Mouse (Mus musculus): ENCODE measurements around the gene Gm20388. TPM values are rescaled to one million over a fixed set of nuclear protein-coding genes. Genes with fewer than 3 reads are reported as not detected.

Gm20388 gene
- total and polyA plus RNA-seq, 2 experiments from 2014 or later = 51.3 TPM; not detected in 1

- Histone ChIP-seq H3K4me3 (ENCODE audit: low read depth, low read length) (peak within 1 kb of the TSS; percentile 32), H3K4me2 (ENCODE audit: low read depth) (peak within 1 kb of the TSS; percentile 59), H3K9ac (no peak within 1 kb of the TSS), H3K9me3 (ENCODE audit: low read length) (no peaks in the 10 kb centered on the region), H3K27me3 (ENCODE audit: insufficient read depth, low read length) (peaks cover 28% of the 10 kb centered on the region), H3K36me3 (ENCODE audit: insufficient read depth) (no peaks in the 10 kb centered on the region), H3K4me1 (ENCODE audit: insufficient read depth) (no peaks in the 10 kb centered on the region), H3K27ac (ENCODE audit: low read depth, low read length) (no peak within 1 kb of the TSS)
- peak; percentile 54 for ATAC-seq
- no peak for TF ChIP-seq CTCF (IDR thresholded peaks at IDR 0.05; ENCODE audit: low read depth)
- no peak for DNase-seq
- WGBS = 2% methylated on average over 56 of the region's 56 CpGs
Observed at GRCm38 (mm10) chr8:122460524-122461472, 2550.2 kb downstream of the Gm20388 start, which contains the start of gene Snai3. Gene Snai3, minus strand, starts transcription at chr8:122460733.

- DNase-seq (no peak), ATAC-seq (no peak)
- no peak overlapping the region for H3K27ac ChIP-seq (ENCODE audit: low read depth, low read length)
- no peaks in the 10 kb centered on the region for H3K4me1 ChIP-seq (ENCODE audit: insufficient read depth)
- WGBS = 60% methylated on average over 11 of the region's 11 CpGs
- H3K36me3 ChIP-seq (ENCODE audit: insufficient read depth) = peaks cover 6% of the 10 kb centered on the region
- H3K27me3 ChIP-seq (ENCODE audit: insufficient read depth, low read length) = peaks cover 28% of the 10 kb centered on the region
- H3K9me3 ChIP-seq (ENCODE audit: low read length) = no peaks in the 10 kb centered on the region
- H3K9ac ChIP-seq = no peak overlapping the region
- H3K4me2 ChIP-seq (ENCODE audit: low read depth) = no peak overlapping the region
- TF ChIP-seq CTCF (IDR thresholded peaks at IDR 0.05; ENCODE audit: low read depth) = no peak
- no peak overlapping the region for H3K4me3 ChIP-seq (ENCODE audit: low read depth, low read length)
Observed at GRCm38 (mm10) chr8:122461473-122462148, 2551.0 kb downstream of the Gm20388 start.

- H3K4me1 ChIP-seq (ENCODE audit: insufficient read depth) = no peaks in the 10 kb centered on the region
- no peaks in the 10 kb centered on the region for H3K9me3 ChIP-seq (ENCODE audit: low read length)
- H3K4me3 ChIP-seq (ENCODE audit: low read depth, low read length) = no peak overlapping the region
- H3K4me2 ChIP-seq (ENCODE audit: low read depth) = no peak overlapping the region
- H3K9ac ChIP-seq = no peak overlapping the region
- DNase-seq (no peak), ATAC-seq (no peak)
- H3K27ac ChIP-seq (ENCODE audit: low read depth, low read length) = no peak overlapping the region
- H3K36me3 ChIP-seq (ENCODE audit: insufficient read depth) = peaks cover 15% of the 10 kb centered on the region
- WGBS = 69% methylated on average over 8 of the region's 8 CpGs
- TF ChIP-seq CTCF (IDR thresholded peaks at IDR 0.05; ENCODE audit: low read depth) = no peak
- peaks cover 28% of the 10 kb centered on the region for H3K27me3 ChIP-seq (ENCODE audit: insufficient read depth, low read length)
Observed at GRCm38 (mm10) chr8:122462510-122462909, 2551.9 kb downstream of the Gm20388 start.

- H3K9ac ChIP-seq = no peak overlapping the region
- H3K27ac ChIP-seq (ENCODE audit: low read depth, low read length) = no peak overlapping the region
Observed at GRCm38 (mm10) chr8:122463651-122464640, 2553.3 kb downstream of the Gm20388 start.

GRCm38 (mm10) chr8:122464985-122465384 lies 2554.3 kb downstream of the Gm20388 start:
- 73% methylated on average over 7 of the region's 7 CpGs for WGBS
- no peak for ATAC-seq
- Histone ChIP-seq H3K4me3 (ENCODE audit: low read depth, low read length) (no peak overlapping the region), H3K9me3 (ENCODE audit: low read length) (no peaks in the 10 kb centered on the region), H3K4me2 (ENCODE audit: low read depth) (no peak overlapping the region), H3K27me3 (ENCODE audit: insufficient read depth, low read length) (peaks cover 22% of the 10 kb centered on the region), H3K4me1 (ENCODE audit: insufficient read depth) (no peaks in the 10 kb centered on the region), H3K36me3 (ENCODE audit: insufficient read depth) (peaks cover 23% of the 10 kb centered on the region), H3K9ac (no peak overlapping the region), H3K27ac (ENCODE audit: low read depth, low read length) (no peak overlapping the region)
- no peak for DNase-seq
- TF ChIP-seq CTCF (IDR thresholded peaks at IDR 0.05; ENCODE audit: low read depth) = no peak

More at GRCm38 (mm10) chr8:122463651-122464640, 2553.3 kb downstream of the Gm20388 start:
- DNase-seq = no peak
- Histone ChIP-seq H3K27me3 (ENCODE audit: insufficient read depth, low read length) (peaks cover 28% of the 10 kb centered on the region), H3K9me3 (ENCODE audit: low read length) (no peaks in the 10 kb centered on the region), H3K4me3 (ENCODE audit: low read depth, low read length) (no peak overlapping the region), H3K4me1 (ENCODE audit: insufficient read depth) (no peaks in the 10 kb centered on the region), H3K4me2 (ENCODE audit: low read depth) (no peak overlapping the region), H3K36me3 (ENCODE audit: insufficient read depth) (peaks cover 23% of the 10 kb centered on the region)
- TF ChIP-seq CTCF (IDR thresholded peaks at IDR 0.05; ENCODE audit: low read depth) = no peak
- WGBS = 70% methylated on average over 12 of the region's 12 CpGs
- no peak for ATAC-seq

GRCm38 (mm10) chr8:122467816-122468215 lies 2557.2 kb downstream of the Gm20388 start:
- DNase-seq (no peak), ATAC-seq (no peak)
- WGBS = 93% methylated on average over 13 of the region's 13 CpGs

More at GRCm38 (mm10) chr8:122467816-122468215, 2557.2 kb downstream of the Gm20388 start:
- no peaks in the 10 kb centered on the region for H3K27me3 ChIP-seq (ENCODE audit: insufficient read depth, low read length)
- TF ChIP-seq CTCF (IDR thresholded peaks at IDR 0.05; ENCODE audit: low read depth) = no peak
- H3K9me3 ChIP-seq (ENCODE audit: low read length) = no peaks in the 10 kb centered on the region
- H3K27ac ChIP-seq (ENCODE audit: low read depth, low read length) = no peak overlapping the region
- no peak overlapping the region for H3K4me2 ChIP-seq (ENCODE audit: low read depth)
- no peak overlapping the region for H3K9ac ChIP-seq
- no peak overlapping the region for H3K4me3 ChIP-seq (ENCODE audit: low read depth, low read length)
- no peaks in the 10 kb centered on the region for H3K4me1 ChIP-seq (ENCODE audit: insufficient read depth)
- H3K36me3 ChIP-seq (ENCODE audit: insufficient read depth) = peaks cover 34% of the 10 kb centered on the region

All from forebrain, postnatal 0 days (tissue).